Mouse (Mus musculus) CH12.LX (cell line): ENCODE measurements at regions not wholly inside any gene's neighbourhood (a gene's known extent, or its start where the extent isn't known, plus 50 kb on each side); places are given as distances from the start of the nearest gene placed in this dataset.

ENCODE experiments used
- BHLHE40 ChIP-seq: IDR thresholded peaks from 2 replicates; pipeline ENCODE4 v1.6.1; 2011; ENCODE audit warnings: mild to moderate bottlenecking, low read depth, low read length, improper control_type of control experiment
- CTCF ChIP-seq, 2 experiments: IDR thresholded peaks in 1 of 2; conservative IDR thresholded peaks in 1 of 2; 2 replicates each; pipeline ENCODE4 v1.5.1; 2011 to 2012; ENCODE audit warnings: low read depth in 2 of 2, low read length in 2 of 2, improper control_type of control experiment in 1 of 2, inconsistent platforms in 1 of 2, mild to moderate bottlenecking in 1 of 2, moderate library complexity in 1 of 2
- ELF1 ChIP-seq: IDR thresholded peaks from 2 replicates; pipeline ENCODE4 v1.6.1; 2014; ENCODE audit warnings: low read depth, mild to moderate bottlenecking, inconsistent platforms, low read length, improper control_type of control experiment
- EP300 ChIP-seq: IDR thresholded peaks from 2 replicates; pipeline ENCODE4 v1.6.1; 2011; ENCODE audit warnings: low read length, improper control_type of control experiment
- HCFC1 ChIP-seq: IDR thresholded peaks from 2 replicates; pipeline ENCODE4 v1.6.1; 2012; ENCODE audit warnings: low read depth, mild to moderate bottlenecking, inconsistent platforms, low read length, improper control_type of control experiment
- MAX ChIP-seq: IDR thresholded peaks from 2 replicates; pipeline ENCODE4 v1.6.1; 2011; ENCODE audit warnings: low read length, improper control_type of control experiment
- MEF2A ChIP-seq: IDR thresholded peaks from 2 replicates; pipeline ENCODE4 v1.6.1; 2014; ENCODE audit warnings: low read depth, mild to moderate bottlenecking, inconsistent platforms, low read length, improper control_type of control experiment, borderline replicate concordance
- MYC ChIP-seq: IDR thresholded peaks from 2 replicates; pipeline ENCODE4 v1.6.1; 2011; ENCODE audit warnings: low read depth, mild to moderate bottlenecking, improper control_type of control experiment, low read length
- POLR2A ChIP-seq: IDR thresholded peaks from 2 replicates; pipeline ENCODE4 v1.6.1; 2011; ENCODE audit warnings: low read depth, mild to moderate bottlenecking, improper control_type of control experiment, low read length
- TCF12 ChIP-seq: IDR thresholded peaks from 2 replicates; pipeline ENCODE4 v1.6.1; 2014; ENCODE audit warnings: low read depth, mild to moderate bottlenecking, inconsistent platforms, low read length, improper control_type of control experiment
- USF1 ChIP-seq: IDR thresholded peaks from 2 replicates; pipeline ENCODE4 v1.6.1; 2014; ENCODE audit warnings: low read depth, mild to moderate bottlenecking, inconsistent platforms, low read length, improper control_type of control experiment
- ZNF384 ChIP-seq: IDR thresholded peaks from 2 replicates; pipeline ENCODE4 v1.6.1; 2012; ENCODE audit warnings: low read depth, low read length, improper control_type of control experiment, inconsistent platforms

DNA sequence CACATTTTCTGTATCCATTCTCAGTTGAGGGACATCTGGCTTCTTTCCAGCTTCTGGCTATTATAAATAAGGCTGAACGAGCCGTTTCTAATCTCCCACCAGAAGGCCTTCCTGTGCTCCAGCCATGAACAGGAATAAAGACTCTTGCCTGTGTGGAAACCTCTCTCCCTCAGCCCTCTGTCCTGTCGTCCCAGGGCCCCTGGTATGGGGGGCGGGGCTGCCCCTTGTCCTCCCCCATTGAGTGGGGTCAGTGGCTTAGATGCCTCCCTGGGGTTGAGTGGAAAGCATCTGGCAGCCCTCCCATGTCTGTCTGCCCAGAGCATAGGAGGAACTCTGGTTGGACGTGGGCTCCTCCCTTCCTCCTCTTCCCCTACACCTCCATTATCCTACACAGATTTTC, 88.8 kb upstream of the Rgs17 start:
- TF ChIP-seq MAX = no peak
- TF ChIP-seq POLR2A = no peak
- no peak for TF ChIP-seq HCFC1
- TF ChIP-seq TCF12 = no peak
- no peak for TF ChIP-seq CTCF (conservative IDR thresholded peaks at IDR 0.05 in 1 of 2, IDR thresholded peaks at IDR 0.05 in 1 of 2; ENCODE audit: low read depth in 2 of 2, low read length in 2 of 2)
- no peak for TF ChIP-seq EP300
- TF ChIP-seq MYC = no peak
- TF ChIP-seq ZNF384 = no peak
- TF ChIP-seq ELF1 = no peak
- TF ChIP-seq MEF2A = no peak
- TF ChIP-seq USF1 = no peak
- TF ChIP-seq BHLHE40 = no peak
